Mouse (Mus musculus) erythroblast, embryonic 14.5 days (primary cell): ENCODE measurements at regions not wholly inside any gene's neighbourhood (a gene's known extent, or its start where the extent isn't known, plus 50 kb on each side); places are given as distances from the start of the nearest gene placed in this dataset.

ENCODE experiments used
- GATA1 ChIP-seq: IDR thresholded peaks from 2 replicates; pipeline ENCODE4 v1.6.1; 2012; ENCODE audit warnings: low read length, inconsistent platforms, mixed read lengths
- TAL1 ChIP-seq: IDR thresholded peaks from 3 replicates; pipeline ENCODE4 v1.6.1; 2012; ENCODE audit warnings: low read length, inconsistent platforms, mixed read lengths

GRCm38 (mm10) chr13:48746301-48746700, 83.5 kb downstream of the Barx1 start:
- TF ChIP-seq TAL1 (no peak), GATA1 (no peak)
